Mouse (Mus musculus) megakaryocyte, embryonic 14.5 days (primary cell): ENCODE results near the gene Ly6g5b.

Source experiments
- FLI1 ChIP-seq: IDR thresholded peaks from 2 replicates; pipeline ENCODE4 v1.6.1; 2012; ENCODE audit warnings: low read length, inconsistent platforms, mixed read lengths
- GATA1 ChIP-seq: IDR thresholded peaks from 3 replicates; pipeline ENCODE4 v1.6.1; 2012; ENCODE audit warnings: mixed read lengths, low read length, inconsistent platforms, borderline replicate concordance

GRCm38 (mm10) chr17:35155451-35155850 is 40.2 kb upstream of the Ly6g5b start:
- TF ChIP-seq GATA1 (no peak), FLI1 (no peak)
